Mouse (Mus musculus): ENCODE measurements around the gene Tmtc1. TPM values are rescaled to one million over a fixed set of nuclear protein-coding genes. Genes with fewer than 3 reads are reported as not detected.

Gene Tmtc1
- total RNA-seq, 2 experiments from 2014 or later = 36.7 to 37.5 TPM

- intact Hi-C loops (cut with DNase I) = loop anchor here (10.0 kb wide), 1 partner anchor 189 kb away; the partner anchor contains the start of gene Tmtc1
- no peak for DNase-seq
Observed at GRCm38 (mm10) chr6:148256109-148256508, 188.1 kb downstream of the Tmtc1 start.

GRCm38 (mm10) chr6:148255395-148256053 is 188.7 kb downstream of the Tmtc1 start:
- intact Hi-C loops (cut with DNase I) = loop anchor here (10.0 kb wide), 1 partner anchor 189 kb away; the partner anchor contains the start of gene Tmtc1
- DNase-seq = no peak

DNA sequence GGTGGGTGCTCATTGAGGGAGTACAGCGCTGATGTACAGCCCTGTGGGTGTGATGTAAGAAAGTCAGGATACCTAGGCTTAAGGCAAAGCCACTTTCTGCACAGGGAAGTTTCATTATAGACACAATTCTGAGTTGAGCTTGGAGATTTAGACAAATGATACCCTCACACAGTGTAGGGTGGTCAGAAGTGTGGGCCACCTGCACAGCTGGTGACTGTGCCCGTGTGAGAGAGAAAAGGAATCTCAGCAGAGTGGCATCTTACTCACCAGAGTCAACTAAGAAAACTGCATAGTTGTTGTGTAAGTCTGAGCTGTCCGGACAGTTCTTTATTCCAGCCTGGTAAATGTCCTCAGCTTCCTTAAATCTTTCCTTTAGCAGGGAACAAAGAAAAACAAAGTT is 195.0 kb downstream of the Tmtc1 start:
- DNase-seq = no peak
- intact Hi-C loops (cut with DNase I) = loop anchor here (10.0 kb wide), 1 partner anchor 656 kb away; no protein-coding TSS in a partner anchor

DNA sequence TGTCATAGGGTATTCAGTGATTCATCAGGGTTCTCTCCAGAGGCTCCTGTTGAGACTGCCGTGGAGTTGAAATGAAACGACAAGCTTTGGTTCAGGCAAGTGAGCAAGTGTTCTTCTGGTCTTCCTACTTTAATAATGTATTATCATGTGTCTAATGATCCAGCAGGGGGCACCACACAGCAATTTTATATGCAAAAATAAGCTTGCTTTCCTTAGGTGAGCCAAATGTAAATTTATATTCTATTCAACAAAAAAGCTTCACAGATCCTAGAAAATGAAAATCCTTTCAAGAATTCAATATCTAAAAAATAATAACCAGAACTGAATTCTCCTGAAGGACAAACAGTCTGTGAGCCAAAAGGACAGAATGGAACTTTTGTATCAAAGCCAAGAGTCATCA is 195.6 kb downstream of the Tmtc1 start:
- intact Hi-C loops (cut with DNase I) = loop anchor here (10.0 kb wide), 1 partner anchor 656 kb away; no protein-coding TSS in a partner anchor
- peak; percentile 62 for DNase-seq

DNA sequence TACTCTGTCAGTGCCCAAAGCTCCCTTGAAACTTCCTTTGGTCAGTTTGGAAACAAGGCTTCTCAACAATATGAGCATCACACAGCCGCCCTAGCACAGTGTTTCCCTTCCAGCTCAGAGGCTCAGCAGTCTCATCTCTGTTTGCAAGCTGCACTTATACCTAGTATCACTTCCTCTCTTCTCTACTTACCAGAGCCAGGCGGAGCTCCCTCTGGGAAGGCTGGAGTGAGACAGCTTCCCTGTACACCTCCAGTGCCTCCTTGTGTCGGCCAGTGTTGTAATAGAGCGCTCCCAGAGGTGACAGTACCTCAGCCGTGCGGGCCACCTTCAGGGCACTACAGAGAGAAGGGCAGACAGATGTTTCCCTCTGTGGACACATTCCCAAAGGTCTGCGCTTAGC is 197.6 kb downstream of the Tmtc1 start:
- intact Hi-C loops (cut with DNase I) = loop anchor here (10.0 kb wide), 1 partner anchor 658 kb away; no protein-coding TSS in a partner anchor
- no peak for DNase-seq

DNA sequence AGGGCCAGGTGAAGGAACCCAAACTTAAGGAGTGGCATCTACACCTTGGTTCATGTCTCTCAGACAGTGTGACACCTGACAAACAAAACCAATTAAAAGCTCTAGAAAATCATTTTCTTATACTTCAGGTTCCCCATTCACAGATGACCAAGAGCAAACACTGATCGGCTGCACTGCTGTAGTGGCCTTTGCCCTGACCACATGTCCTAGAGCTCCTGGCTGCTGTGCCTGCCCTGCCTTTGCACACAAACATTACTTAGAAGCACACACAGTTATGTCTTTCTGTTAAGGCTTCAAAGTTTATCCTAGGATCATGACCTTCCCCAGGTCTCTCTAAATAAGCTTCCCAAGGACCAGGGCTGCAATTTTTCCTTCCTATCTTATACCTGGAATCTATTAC is 199.4 kb downstream of the Tmtc1 start:
- intact Hi-C loops (cut with DNase I) = loop anchor here (10.0 kb wide), 1 partner anchor 660 kb away; no protein-coding TSS in a partner anchor
- no peak for DNase-seq

DNA sequence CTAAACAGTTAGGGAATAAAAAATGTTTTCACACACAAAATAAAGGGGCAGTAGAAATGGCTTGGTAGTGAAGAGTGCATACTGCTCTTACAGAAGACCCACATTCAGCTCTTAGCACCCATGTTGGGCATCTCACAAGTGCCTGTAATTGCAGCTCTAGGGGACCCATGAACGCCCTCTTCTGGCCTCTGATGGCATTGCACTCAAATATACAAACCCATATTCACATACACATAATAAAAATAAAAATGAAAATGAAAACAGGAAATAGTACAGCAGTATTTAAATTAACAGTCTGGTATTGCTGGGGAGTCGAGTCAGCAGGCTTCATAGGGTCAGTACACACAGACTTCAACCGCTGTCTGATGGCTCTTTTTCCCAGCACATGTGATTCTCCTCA is 201.9 kb downstream of the Tmtc1 start:
- no peak for DNase-seq
- intact Hi-C loops (cut with DNase I) = loop anchor here (10.0 kb wide), 1 partner anchor 662 kb away; no protein-coding TSS in a partner anchor

DNA sequence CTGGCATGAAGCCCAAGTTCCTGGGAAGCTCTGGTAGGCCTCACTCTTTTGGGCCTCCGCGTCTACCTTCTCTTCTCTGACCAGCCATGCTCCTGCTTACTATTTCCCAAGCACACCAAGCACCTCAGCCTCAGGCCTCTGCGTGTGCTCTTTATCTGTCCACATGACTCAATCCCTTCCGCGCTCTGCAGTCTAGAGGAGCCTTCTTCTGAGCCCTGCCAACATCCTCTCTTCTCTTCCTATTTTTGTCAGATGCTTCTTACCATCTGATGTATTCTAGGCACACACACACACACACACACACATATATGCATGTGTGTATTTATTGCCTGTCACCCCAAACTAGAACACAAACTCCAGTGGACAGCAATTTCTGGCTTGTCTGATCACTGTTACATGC is 202.5 kb downstream of the Tmtc1 start:
- intact Hi-C loops (cut with DNase I) = loop anchor here (10.0 kb wide), 1 partner anchor 663 kb away; no protein-coding TSS in a partner anchor
- DNase-seq = no peak

DNA sequence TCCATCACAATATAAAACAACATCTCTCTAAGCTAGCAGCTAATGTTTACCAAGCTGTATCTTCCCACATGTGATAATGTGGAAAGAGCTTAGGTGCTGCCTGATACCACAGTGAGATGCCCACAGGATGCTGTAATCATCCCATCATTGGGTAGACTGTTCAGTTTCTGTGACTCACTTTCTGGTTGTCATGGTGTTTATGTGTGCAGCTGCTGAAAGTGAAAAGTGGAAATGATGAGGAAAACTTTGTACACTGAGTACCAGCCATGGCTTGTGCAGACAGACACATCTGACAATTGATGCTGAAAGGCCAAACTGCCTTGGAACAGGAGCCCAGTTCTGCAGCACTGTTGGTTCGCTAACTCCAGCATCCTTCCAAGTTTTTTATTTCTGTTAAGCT is 204.9 kb downstream of the Tmtc1 start:
- intact Hi-C loops (cut with DNase I) = loop anchor here (10.0 kb wide), 1 partner anchor 515 kb away; no protein-coding TSS in a partner anchor
- no peak for DNase-seq

GRCm38 (mm10) chr6:148237453-148237852 is 206.7 kb downstream of the Tmtc1 start:
- intact Hi-C loops (cut with DNase I) = loop anchor here (10.0 kb wide), 1 partner anchor 517 kb away; no protein-coding TSS in a partner anchor
- no peak for DNase-seq

- no peak for DNase-seq
- intact Hi-C loops (cut with DNase I) = loop anchor here (10.0 kb wide), 1 partner anchor 521 kb away; no protein-coding TSS in a partner anchor
Observed at GRCm38 (mm10) chr6:148234105-148234828, 209.9 kb downstream of the Tmtc1 start.

GRCm38 (mm10) chr6:148227542-148227941 is 216.6 kb downstream of the Tmtc1 start:
- no peak for DNase-seq
- intact Hi-C loops (cut with DNase I) = no loop called here

DNA sequence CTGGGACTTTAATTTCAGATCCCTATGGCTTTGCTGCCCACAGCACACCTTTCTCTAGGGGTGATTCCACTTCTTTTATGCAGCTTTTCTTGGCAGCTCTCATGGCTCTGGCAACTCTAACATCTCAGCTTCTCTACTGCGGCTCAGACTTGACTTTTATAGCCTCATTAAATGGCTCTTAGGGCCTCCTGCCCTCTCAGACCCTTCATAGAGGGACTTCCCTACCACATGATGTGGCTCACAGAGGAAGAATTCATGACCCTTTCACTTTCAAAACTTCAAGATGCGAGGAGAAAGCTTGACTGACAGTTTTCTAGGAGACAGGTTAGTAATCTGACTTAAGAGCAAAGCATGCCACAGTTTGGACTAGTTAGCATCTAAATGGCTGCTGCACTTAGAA is 221.5 kb downstream of the Tmtc1 start:
- intact Hi-C loops (cut with DNase I) = no loop called here

GRCm38 (mm10) chr6:148218235-148219076 is 225.7 kb downstream of the Tmtc1 start:
- DNase-seq = no peak
- intact Hi-C loops (cut with DNase I) = loop anchor here (10.0 kb wide), 1 partner anchor 696 kb away; no protein-coding TSS in a partner anchor

More for the DNA sequence above, 221.5 kb downstream of the Tmtc1 start:
- DNase-seq = no peak

GRCm38 (mm10) chr6:148216752-148217151 is 227.4 kb downstream of the Tmtc1 start:
- intact Hi-C loops (cut with DNase I) = loop anchor here (10.0 kb wide), 1 partner anchor 698 kb away; no protein-coding TSS in a partner anchor
- no peak for DNase-seq

DNA sequence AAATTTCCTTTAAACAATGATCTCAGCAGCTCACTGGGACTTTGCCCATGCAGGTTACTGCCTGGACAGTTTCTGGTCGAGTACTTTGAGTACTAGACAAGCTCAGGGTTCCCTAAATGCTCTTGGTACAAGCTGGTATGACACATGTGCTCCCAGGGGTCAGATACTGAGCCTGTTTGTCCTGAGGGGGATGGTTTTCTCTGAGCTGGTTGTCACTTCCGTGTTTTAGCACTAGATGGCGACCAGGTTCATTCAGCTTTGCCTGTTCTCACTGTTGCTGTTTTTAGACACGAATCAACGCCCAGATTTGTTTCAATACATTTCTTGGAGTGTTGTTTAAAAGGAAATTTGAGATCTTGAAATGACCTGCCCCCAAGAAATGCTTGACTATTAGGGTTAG is 229.4 kb downstream of the Tmtc1 start:
- DNase-seq = peak; percentile 42
- intact Hi-C loops (cut with DNase I) = loop anchor here (10.0 kb wide), 1 partner anchor 700 kb away; no protein-coding TSS in a partner anchor

DNA sequence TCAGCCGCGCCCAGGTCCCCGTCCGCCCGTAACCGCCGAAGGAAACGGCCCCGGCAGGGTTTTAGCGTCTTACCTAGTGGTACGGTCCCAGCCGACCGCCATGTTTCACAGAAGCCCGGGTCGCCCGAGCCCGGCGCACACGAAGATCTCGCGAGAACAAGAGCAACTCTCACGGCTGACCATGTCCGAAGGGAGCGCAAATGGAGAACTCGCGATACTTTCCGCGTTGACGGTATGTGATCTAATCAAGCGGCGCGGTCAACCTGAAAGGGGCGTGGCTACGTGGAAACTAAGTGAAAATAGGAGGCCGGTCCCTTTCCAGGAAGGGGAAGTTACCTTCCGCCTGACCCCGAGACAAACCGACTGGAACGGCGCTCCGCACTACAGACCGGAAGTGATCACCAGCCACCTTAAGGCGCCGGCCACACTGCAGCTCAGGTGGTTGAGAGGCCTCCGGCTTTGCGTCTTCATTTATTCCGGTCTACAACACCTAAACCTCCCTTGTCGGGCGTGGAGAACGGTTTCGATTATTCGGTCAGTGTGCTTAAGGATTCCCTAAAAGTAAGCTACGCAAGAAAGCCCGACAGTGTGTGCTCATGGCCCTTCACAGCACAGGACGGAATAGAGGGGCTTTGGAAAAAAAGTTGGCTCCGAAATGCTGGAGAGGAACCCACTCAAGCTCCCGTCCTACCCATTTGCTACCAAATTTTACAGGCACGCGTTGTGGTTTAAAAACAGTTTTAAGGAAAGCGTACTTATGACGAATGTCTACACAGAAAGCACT is 232.1 kb downstream of the Tmtc1 start, which contains the start of gene Ergic2:
Gene Ergic2 (minus strand): TSS at position 478 of the 784 bp plus-strand sequence.
- peak; percentile 98 for DNase-seq
- intact Hi-C loops (cut with DNase I) = loop anchor here (10.0 kb wide), 1 partner anchor 703 kb away; no protein-coding TSS in a partner anchor

DNA sequence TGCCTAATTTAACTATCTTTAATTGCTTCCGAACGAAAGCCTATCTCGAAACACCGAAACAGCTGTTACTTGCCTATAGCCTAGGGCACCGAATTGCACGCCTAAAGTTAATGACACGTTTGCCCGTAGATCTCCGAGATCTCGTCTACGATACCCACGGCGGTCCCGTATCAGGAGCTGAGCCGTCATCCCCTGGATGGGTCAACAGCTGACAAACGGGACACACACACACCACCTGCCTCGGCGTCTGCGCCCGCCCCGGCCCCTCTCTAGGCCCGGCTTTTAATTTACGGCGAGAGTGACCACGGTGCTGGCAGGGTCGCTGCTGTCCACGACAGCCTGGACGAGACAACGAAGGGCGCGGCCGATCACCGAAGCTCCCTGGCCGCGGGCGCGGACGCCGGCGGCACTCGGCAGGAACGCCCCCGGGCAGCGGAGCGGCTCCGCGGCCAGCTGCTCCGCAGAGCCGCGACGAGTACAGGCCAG is 232.8 kb downstream of the Tmtc1 start:
- intact Hi-C loops (cut with DNase I) = loop anchor here (10.0 kb wide), 1 partner anchor 703 kb away; no protein-coding TSS in a partner anchor
- peak; percentile 30 for DNase-seq

- intact Hi-C loops (cut with DNase I) = no loop called here
- DNase-seq = no peak
Observed at GRCm38 (mm10) chr6:148207522-148207921, 236.7 kb downstream of the Tmtc1 start.

All from left cerebral cortex, postnatal 4 days (tissue).